Mouse (Mus musculus): ENCODE data around the gene Mta2.
"Not testable (repeated sequence)": the region's sequence is repeated elsewhere in the genome, so short reads cannot be mapped to it uniquely, and the experiment has no call there.

Mta2 gene

DNA sequence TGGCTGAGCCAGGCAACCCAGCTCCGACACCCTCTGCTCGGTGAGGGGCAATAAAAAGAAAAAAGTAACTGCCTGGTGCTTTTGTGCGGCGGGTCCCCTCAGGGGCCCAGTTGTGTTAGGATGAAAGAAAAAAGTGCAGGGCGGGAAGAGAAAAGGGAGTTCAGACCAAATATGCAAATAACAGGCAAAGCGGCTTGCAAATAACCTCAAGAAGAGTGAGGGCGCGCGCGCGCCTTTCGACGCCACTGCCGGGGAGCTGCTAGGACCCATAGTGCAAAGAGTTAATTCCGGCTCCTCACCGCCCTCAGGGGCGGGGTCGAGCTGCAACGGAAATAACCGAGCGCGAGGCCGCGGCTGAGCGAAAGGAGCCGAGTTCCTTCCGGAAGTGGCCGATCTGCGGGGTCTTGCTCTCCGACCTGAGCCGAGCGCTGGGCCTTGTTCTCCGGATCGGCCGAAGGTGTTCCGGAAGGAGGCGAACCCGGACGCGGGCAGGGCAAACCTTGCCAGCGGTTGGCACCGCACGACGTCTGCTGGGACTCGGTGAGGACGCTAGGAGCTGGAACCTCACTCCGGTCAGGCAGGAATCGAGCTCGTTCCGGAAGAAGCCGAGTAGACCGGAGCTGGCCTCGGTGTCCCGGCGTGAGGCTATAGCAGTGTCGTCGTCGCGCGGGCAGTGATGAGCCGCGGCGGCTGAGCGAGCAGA is at the start of gene Mta2:
TSS of gene Mta2 (plus strand) at position 361 of the 703 bp plus-strand sequence.
- DNase-seq = peak; percentile 100

- peak; percentile 90 for DNase-seq
Observed at GRCm38 (mm10) chr19:8892829-8893766, 48.6 kb upstream of the Mta2 start, which contains the start of gene Ints5. TSS of gene Ints5 (plus strand) at chr19:8893005.

- DNase-seq = peak in 1 of 2 experiments; percentile 41
Observed at GRCm38 (mm10) chr19:8895397-8895960, 46.2 kb upstream of the Mta2 start.

DNA sequence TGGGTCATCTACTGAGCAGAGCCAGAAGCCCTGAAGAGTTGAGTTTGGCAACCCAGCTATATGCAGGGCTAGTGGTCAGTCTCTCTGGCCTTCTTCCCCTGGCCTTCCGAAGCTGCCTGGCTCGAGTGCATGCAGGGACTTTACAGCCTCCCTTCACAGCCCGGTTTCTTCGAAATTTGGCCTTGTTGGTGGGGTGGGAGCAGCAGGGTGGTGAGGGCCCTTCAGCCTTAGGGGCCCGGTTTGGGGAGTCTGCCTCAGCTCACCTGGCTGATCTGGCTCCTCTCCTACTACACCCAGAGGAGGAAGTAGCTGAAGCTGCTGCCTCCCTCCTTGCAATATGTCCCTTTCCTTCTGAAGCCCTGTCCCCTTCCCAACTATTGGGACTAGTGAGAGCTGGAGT is 45.4 kb upstream of the Mta2 start:
- not testable (repeated sequence) for DNase-seq

DNA sequence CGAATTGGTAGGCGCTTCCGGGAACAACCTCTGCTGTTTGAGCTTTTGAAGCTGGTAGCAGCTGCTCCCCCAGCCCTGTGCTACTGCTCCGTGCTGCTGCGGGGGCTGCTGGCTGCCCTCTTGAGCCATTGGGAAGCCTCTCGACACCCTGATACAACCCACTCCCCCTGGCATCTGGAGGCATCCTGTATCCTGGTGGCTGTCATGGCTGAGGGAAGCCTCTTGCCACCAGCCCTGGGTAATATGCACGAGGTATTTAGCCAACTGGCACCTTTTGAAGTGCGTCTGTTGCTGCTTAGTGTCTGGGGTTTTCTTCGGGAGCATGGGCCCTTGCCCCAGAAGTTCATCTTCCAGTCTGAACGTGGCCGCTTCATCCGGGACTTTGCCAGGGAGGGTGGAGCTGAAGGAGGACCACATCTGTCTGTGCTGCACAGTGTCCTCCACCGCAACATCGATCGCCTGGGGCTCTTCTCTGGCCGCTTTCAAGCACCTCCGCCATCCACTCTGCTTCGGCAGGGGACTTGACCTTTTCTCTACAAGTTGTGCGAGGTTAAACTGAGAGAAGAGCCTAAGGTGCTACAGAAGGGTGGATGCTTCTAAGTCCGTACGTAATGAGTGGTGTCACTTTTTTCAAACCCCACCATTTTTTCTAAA is 44.3 kb upstream of the Mta2 start:
- peak; percentile 56 to 64 for DNase-seq

GRCm38 (mm10) chr19:8897865-8898495 is 43.7 kb upstream of the Mta2 start, which contains the start of gene Ganab:
TSS of gene Ganab (plus strand) at chr19:8898071.
- peak; percentile 94 to 95 for DNase-seq

DNA sequence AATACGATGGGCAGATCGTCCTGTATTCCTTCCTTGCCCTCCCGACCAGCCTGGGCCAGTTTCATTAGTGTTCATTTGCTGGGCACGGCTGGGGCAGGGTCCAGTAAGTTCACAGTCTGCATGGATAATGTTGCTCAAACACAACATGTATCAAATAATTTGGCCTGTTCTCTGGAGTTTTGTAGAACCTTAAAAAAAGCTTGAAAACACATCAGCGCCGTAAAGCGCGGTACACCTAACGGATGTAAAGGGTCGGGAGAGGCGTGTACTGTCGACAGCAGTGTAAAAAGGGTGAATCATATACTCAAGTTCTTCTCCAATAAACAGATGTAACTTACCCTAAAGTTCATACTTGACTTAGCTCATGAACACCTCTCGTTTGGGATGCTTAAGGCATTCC is 43.1 kb upstream of the Mta2 start:
- DNase-seq = no peak

DNA sequence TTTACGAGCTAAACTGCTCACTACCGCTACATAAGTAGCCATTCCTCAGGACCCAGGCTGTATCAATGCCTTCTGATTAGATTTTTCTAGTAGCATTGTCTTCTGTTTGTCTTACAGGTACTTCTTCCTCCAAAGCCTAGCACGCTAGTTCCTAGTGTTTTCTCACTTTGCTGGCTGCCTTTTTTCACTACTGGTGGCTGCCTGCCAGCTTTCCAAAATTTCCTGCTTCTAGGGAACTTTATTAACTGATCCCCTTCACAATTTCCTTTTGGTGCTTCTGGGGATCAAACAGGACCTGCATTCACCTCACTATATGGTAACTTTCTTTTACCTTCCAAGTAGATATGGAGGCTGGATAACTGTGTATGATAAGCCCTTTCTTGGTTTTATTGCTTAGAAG is 42.6 kb upstream of the Mta2 start:
- peak in 1 of 2 experiments; percentile 42 for DNase-seq

DNA sequence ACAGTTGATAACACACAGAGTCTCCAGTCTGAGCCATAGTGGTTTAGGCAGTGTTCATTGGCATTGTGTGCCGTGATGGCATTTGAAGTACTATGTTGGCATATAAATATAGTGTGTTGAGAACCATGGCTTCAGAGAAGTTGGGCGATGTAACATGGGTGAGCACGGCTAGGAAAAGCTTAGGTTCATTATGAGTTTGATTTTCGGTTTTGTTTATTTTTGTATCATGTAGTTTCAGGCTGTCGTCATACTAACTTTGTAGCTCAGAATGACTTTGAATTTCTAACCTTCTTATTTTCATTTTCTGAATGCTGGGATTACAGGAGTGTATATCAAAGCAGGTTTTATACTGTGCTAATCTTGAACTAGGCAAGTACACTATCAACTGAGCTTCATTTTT is 38.3 kb upstream of the Mta2 start:
- no peak for DNase-seq

DNA sequence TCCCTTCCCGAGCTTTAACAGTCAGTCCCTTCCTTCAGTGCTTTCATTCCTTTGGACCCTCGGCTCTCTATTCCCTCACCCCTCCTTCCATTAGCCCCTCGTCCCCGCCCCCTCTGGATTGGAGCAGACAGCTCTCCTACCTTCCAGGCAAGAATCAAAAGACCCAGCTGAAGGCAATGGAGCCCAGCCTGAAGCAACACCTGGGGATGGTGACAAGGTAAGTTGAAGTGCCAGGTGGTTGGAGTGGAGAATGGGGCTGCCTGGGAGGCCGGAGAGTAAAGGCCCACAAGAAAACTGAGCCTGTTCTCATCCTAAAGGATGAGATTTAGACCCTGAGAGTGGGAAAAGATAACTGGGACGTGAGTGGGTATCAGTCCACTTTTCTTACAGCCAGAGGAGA is 33.1 kb upstream of the Mta2 start:
- no peak for DNase-seq

- no peak for DNase-seq
Observed at GRCm38 (mm10) chr19:8911810-8912209, 29.9 kb upstream of the Mta2 start.

DNA sequence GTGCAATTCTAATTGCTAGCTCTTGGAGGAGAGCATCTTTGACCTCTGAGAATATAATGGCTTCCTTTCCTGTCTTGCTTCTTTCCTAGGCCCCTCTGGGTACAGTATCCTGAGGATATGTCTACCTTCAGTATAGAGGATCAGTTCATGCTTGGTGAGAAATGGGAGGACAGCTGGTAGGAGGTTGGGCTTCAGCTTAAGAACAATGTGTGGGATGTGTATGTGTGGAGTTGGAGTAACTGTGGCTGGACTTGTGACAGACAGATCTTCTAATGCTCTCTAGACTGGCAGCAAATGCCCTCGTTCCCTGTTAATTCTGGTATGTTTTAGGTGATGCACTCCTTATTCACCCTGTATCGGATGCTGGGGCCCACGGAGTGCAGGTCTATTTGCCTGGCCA is 27.5 kb upstream of the Mta2 start:
- DNase-seq = no peak

- DNase-seq = no peak
Observed at GRCm38 (mm10) chr19:8919000-8919399, 22.7 kb upstream of the Mta2 start.

DNA sequence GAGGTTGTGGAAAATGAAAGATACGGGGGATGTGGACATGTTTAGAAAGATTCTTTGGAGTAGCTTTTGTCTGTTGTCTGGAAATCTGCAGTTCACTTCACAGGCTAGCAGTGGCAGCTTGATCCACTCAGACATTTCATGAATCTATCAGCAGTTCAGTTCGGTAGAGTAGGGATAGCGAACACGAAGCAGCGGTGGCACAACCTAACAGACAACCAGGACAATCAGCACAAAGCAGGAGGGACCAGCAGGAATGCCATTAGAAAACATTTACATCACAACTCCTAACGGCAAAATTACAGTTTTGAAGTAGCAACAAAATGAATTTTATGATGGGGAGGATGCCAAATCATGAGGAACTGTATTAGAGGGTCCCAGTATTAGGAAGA is 22.0 kb upstream of the Mta2 start:
- DNase-seq = no peak

GRCm38 (mm10) chr19:8920073-8920736 is 21.5 kb upstream of the Mta2 start, which contains the start of gene B3gat3:
TSS of gene B3gat3 (plus strand) at chr19:8920374.
- peak; percentile 94 to 96 for DNase-seq

DNA sequence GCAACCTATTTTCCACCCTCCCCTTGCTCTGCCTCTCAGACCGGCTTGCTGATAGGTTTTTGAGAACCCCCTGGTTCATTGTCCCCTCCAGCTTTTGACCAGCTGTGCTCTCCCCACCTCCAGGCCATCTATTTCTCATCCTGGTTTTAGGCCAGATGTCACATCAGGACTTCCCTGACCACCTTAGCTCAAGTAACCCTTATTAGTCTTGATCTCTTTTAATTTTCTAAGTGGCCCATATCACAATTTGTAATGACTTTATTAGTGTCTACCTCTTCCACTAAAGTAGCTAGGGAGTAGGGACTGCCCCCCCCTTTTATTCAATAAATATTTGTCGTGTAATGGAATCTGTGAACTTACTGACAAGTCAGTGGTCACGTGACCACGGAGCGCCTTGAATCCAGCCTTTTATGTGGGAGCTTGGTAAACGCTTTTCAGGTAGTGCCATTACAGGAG is 20.8 kb upstream of the Mta2 start:
- peak in 1 of 2 experiments; percentile 38 for DNase-seq

DNA sequence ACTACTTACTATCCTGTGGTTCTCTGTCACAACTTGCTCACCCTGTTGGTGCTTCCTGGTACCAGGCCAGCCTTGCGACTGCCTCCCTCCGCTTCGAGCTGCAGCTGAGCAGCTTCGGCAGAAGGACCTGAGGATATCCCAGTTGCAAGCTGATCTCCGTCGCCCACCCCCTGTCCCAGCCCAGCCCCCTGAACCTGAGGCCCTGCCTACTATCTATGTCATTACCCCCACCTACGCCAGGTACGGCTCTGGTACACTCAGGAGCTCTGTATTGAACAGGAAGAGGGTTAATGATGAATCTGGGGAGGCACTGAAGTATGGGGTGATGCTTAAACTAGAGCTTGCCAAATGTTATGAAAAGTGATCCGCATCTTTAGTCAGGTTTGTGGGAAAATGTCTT is 19.9 kb upstream of the Mta2 start:
- peak in 1 of 2 experiments; percentile 18 for DNase-seq

GRCm38 (mm10) chr19:8926766-8927165 is 14.9 kb upstream of the Mta2 start:
- DNase-seq = no peak

GRCm38 (mm10) chr19:8927891-8928525 is 13.7 kb upstream of the Mta2 start:
- no peak for DNase-seq

- DNase-seq = peak; percentile 58 to 64
Observed at GRCm38 (mm10) chr19:8928689-8929223, 12.9 kb upstream of the Mta2 start.
